Mouse (Mus musculus): Measurements from ENCODE around the gene Barhl2.

GRCm38 (mm10) chr5:106454411-106455105, 3.4 kb downstream of the Barhl2 start:
- TF ChIP-seq MAX (IDR thresholded peaks at IDR 0.05; ENCODE audit: low read depth) (no peak), POLR2A (IDR thresholded peaks at IDR 0.05; ENCODE audit: insufficient read length, low read depth) (no peak), POLR2AphosphoS2 (IDR thresholded peaks at IDR 0.05; ENCODE audit: insufficient read length, low read depth) (no peak), MYOG (IDR thresholded peaks at IDR 0.05; ENCODE audit: control insufficient read depth in 1 of 3, insufficient read depth in 1 of 3, insufficient read length in 2 of 3, low read depth in 2 of 3) (no peak), E2F4 (IDR thresholded peaks at IDR 0.05; ENCODE audit: insufficient read depth) (no peak), TCF12 (IDR thresholded peaks at IDR 0.05; ENCODE audit: insufficient read depth, poor library complexity, severe bottlenecking) (no peak), USF1 (IDR thresholded peaks at IDR 0.05; ENCODE audit: low read depth) (no peak), CEBPB (IDR thresholded peaks at IDR 0.05; ENCODE audit: insufficient read depth, poor library complexity, severe bottlenecking) (no peak), MYOD1 (IDR thresholded peaks at IDR 0.05; ENCODE audit: control insufficient read depth in 1 of 3, insufficient read length in 2 of 3, low read depth in 2 of 3) (no peak)

All from myocyte (in vitro differentiated cells).